Mouse (Mus musculus): ENCODE measurements around the gene Gm20388.

GRCm38 (mm10) chr8:122359111-122359775, 2448.6 kb downstream of the Gm20388 start:
- TF ChIP-seq CTCF (IDR thresholded peaks at IDR 0.05; ENCODE audit: extremely low read depth, insufficient read depth, low read length): no peak
- no peak for TF ChIP-seq POLR2A (IDR thresholded peaks at IDR 0.05; ENCODE audit: extremely low read depth, insufficient read depth, low read length)

Measured in cortical plate, adult 2 months (tissue).